Comparison of ENCODE assay signal across 21 mouse cellular contexts in genomic region chr14:75981231-75981630, GRCm38 (mm10). TPM values are rescaled to one million over a fixed set of nuclear protein-coding genes. Genes with fewer than 3 reads are reported as not detected.
A peak's percentile ranks its signal among the peaks of the same experiment; 100 is the strongest.
DNase-seq lines count a peak whose midpoint lies in the region; ATAC-seq and TF ChIP-seq lines count a peak whose summit lies in the region.
"Had no signal": no experiment of that assay in that cellular context is flagged by ENCODE, and none has a peak within 500 bp of the region (broad histone marks: within the 10 kb centered on the region; RNA-seq: fewer than 3 reads in every experiment).

No protein-coding gene starts in this region.

- H3K9ac ChIP-seq in hindbrain, embryonic 16.5 days (ENCODE audit: low read depth, low read length): no peak overlapping the region
- no peak overlapping the region for H3K9ac ChIP-seq in hindbrain, embryonic 14.5 days
- H3K9ac ChIP-seq in midbrain, postnatal 0 days (replicated peaks; ENCODE audit: low read length, poor library complexity, severe bottlenecking): no peak overlapping the region
- H3K9ac ChIP-seq in midbrain, embryonic 15.5 days: no peak overlapping the region
- H3K9ac ChIP-seq in limb, embryonic 14.5 days (ENCODE audit: low read depth, low read length, severe bottlenecking): no peak overlapping the region
- H3K9ac ChIP-seq: embryonic facial prominence, embryonic 15.5 days; heart, embryonic 13.5 days had no signal

- H3K9me3 ChIP-seq in hindbrain, embryonic 16.5 days (ENCODE audit: control insufficient read depth, low read length): no peaks in the 10 kb centered on the region
- no peaks in the 10 kb centered on the region for H3K9me3 ChIP-seq in hindbrain, embryonic 14.5 days (ENCODE audit: control insufficient read depth, low read length)
- no peaks in the 10 kb centered on the region for H3K9me3 ChIP-seq in midbrain, postnatal 0 days (ENCODE audit: low read length)
- H3K9me3 ChIP-seq in midbrain, embryonic 15.5 days: no peaks in the 10 kb centered on the region
- no peaks in the 10 kb centered on the region for H3K9me3 ChIP-seq in limb, embryonic 14.5 days (ENCODE audit: control insufficient read depth, low read length)
- H3K9me3 ChIP-seq: embryonic facial prominence, embryonic 15.5 days; forebrain, embryonic 10.5 days; heart, embryonic 13.5 days had no signal

- no peak overlapping the region for H3K27ac ChIP-seq in hindbrain, embryonic 16.5 days (ENCODE audit: low read depth, low read length)
- no peak overlapping the region for H3K27ac ChIP-seq in hindbrain, embryonic 14.5 days
- H3K27ac ChIP-seq in midbrain, postnatal 0 days (ENCODE audit: low read depth, low read length): no peak overlapping the region
- H3K27ac ChIP-seq in midbrain, embryonic 15.5 days: no peak overlapping the region
- H3K27ac ChIP-seq in limb, embryonic 14.5 days (replicated peaks; ENCODE audit: low read depth, low read length): peak overlapping the region; percentile 52; the same call in 1 of the 2 replicates
- H3K27ac ChIP-seq: embryonic facial prominence, embryonic 15.5 days; forebrain, embryonic 10.5 days; gastrocnemius, adult 2 months; heart, embryonic 13.5 days had no signal

- ATAC-seq in hindbrain, embryonic 16.5 days: peak; percentile 61; the same call in 1 of the 2 replicates
- ATAC-seq in hindbrain, embryonic 14.5 days (ENCODE audit: low FRiP score): no peak
- no peak for ATAC-seq in midbrain, postnatal 0 days (ENCODE audit: low FRiP score)
- ATAC-seq in midbrain, embryonic 15.5 days (replicated peaks): no peak
- no peak for ATAC-seq in limb, embryonic 14.5 days (ENCODE audit: low FRiP score, low read depth)
- no peak for ATAC-seq in megakaryocyte progenitor cell, adult 5-6 weeks (replicated peaks; ENCODE audit: poor library complexity)
- ATAC-seq: forebrain, embryonic 14.5 days; intestine, embryonic 16.5 days had no signal

- peaks cover 4% of the 10 kb centered on the region for H3K4me1 ChIP-seq in hindbrain, embryonic 16.5 days (ENCODE audit: control insufficient read depth, insufficient read depth, low read depth, low read length)
- H3K4me1 ChIP-seq in hindbrain, embryonic 14.5 days (replicated peaks; ENCODE audit: control insufficient read depth, insufficient read depth, low read length): peaks cover 7% of the 10 kb centered on the region
- 0 out of 2 replicates have a peak, but pooled peaks cover 2% of the 10 kb centered on the region for H3K4me1 ChIP-seq in midbrain, postnatal 0 days (ENCODE audit: insufficient read depth, low read length)
- no peaks in the 10 kb centered on the region for H3K4me1 ChIP-seq in midbrain, embryonic 15.5 days
- peaks cover 17% of the 10 kb centered on the region for H3K4me1 ChIP-seq in limb, embryonic 14.5 days (ENCODE audit: control insufficient read depth, insufficient read depth, low read length)
- H3K4me1 ChIP-seq: forebrain, embryonic 10.5 days; heart, embryonic 13.5 days had no signal

- TF ChIP-seq POLR2A in limb, embryonic 14.5 days (IDR thresholded peaks at IDR 0.05; ENCODE audit: borderline replicate concordance, extremely low read depth, insufficient read depth, insufficient read length): no peak

- no peak overlapping the region for H3K4me3 ChIP-seq in hindbrain, embryonic 16.5 days (ENCODE audit: low read length)
- no peak overlapping the region for H3K4me3 ChIP-seq in hindbrain, embryonic 14.5 days (replicated peaks; ENCODE audit: low read length)
- H3K4me3 ChIP-seq in midbrain, postnatal 0 days (ENCODE audit: low read depth, low read length): no peak overlapping the region
- H3K4me3 ChIP-seq in midbrain, embryonic 15.5 days: no peak overlapping the region
- no peak overlapping the region for H3K4me3 ChIP-seq in limb, embryonic 14.5 days (replicated peaks; ENCODE audit: low read length)
- H3K4me3 ChIP-seq: embryonic facial prominence, embryonic 15.5 days; erythroblast, embryonic 14.5 days; forebrain, embryonic 10.5 days; gastrocnemius, adult 2 months; heart, embryonic 13.5 days had no signal

- H3K27me3 ChIP-seq in hindbrain, embryonic 16.5 days (replicated peaks; ENCODE audit: control insufficient read depth, insufficient read depth, low read length): no peaks in the 10 kb centered on the region
- no peaks in the 10 kb centered on the region for H3K27me3 ChIP-seq in hindbrain, embryonic 14.5 days (ENCODE audit: control insufficient read depth, insufficient read depth, low read length)
- H3K27me3 ChIP-seq in midbrain, postnatal 0 days (ENCODE audit: insufficient read depth, low read length): no peaks in the 10 kb centered on the region
- H3K27me3 ChIP-seq in midbrain, embryonic 15.5 days (replicated peaks): no peaks in the 10 kb centered on the region
- H3K27me3 ChIP-seq in limb, embryonic 14.5 days (ENCODE audit: control insufficient read depth, insufficient read depth, low read length): no peaks in the 10 kb centered on the region
- H3K27me3 ChIP-seq: embryonic facial prominence, embryonic 15.5 days; heart, embryonic 13.5 days had no signal

- TF ChIP-seq CTCF in midbrain, postnatal 0 days (IDR thresholded peaks at IDR 0.05): no peak

- WGBS in hindbrain, embryonic 16.5 days: 90% methylated on average over 3 of the region's 3 CpGs
- WGBS in hindbrain, embryonic 14.5 days: 86% methylated on average over 3 of the region's 3 CpGs
- whole genome bisulfite sequencing in midbrain, postnatal 0 days: 93% methylated on average over 3 of the region's 3 CpGs
- 95% methylated on average over 3 of the region's 3 CpGs for WGBS in midbrain, embryonic 15.5 days
- WGBS in limb, embryonic 14.5 days: 79% methylated on average over 3 of the region's 3 CpGs

- no peak overlapping the region for H3K4me2 ChIP-seq in hindbrain, embryonic 16.5 days (ENCODE audit: low read length)
- no peak overlapping the region for H3K4me2 ChIP-seq in hindbrain, embryonic 14.5 days (replicated peaks)
- H3K4me2 ChIP-seq in midbrain, postnatal 0 days (ENCODE audit: low read depth, low read length, poor library complexity, severe bottlenecking): no peak overlapping the region
- no peak overlapping the region for H3K4me2 ChIP-seq in midbrain, embryonic 15.5 days
- H3K4me2 ChIP-seq in limb, embryonic 14.5 days (replicated peaks; ENCODE audit: low read depth, low read length, severe bottlenecking): no peak overlapping the region
- H3K4me2 ChIP-seq: embryonic facial prominence, embryonic 15.5 days; heart, embryonic 13.5 days had no signal

- no peaks in the 10 kb centered on the region for H3K36me3 ChIP-seq in hindbrain, embryonic 16.5 days (ENCODE audit: control insufficient read depth, insufficient read depth, low read length)
- H3K36me3 ChIP-seq in hindbrain, embryonic 14.5 days (replicated peaks; ENCODE audit: control insufficient read depth, insufficient read depth): no peaks in the 10 kb centered on the region
- no peaks in the 10 kb centered on the region for H3K36me3 ChIP-seq in midbrain, postnatal 0 days (ENCODE audit: insufficient read depth, low read length)
- no peaks in the 10 kb centered on the region for H3K36me3 ChIP-seq in midbrain, embryonic 15.5 days (replicated peaks)
- H3K36me3 ChIP-seq in limb, embryonic 14.5 days (ENCODE audit: control insufficient read depth, insufficient read depth, low read length): no peaks in the 10 kb centered on the region
- H3K36me3 ChIP-seq: embryonic facial prominence, embryonic 15.5 days; heart, embryonic 13.5 days had no signal

- no peak for DNase-seq in hindbrain, embryonic 14.5 days (ENCODE audit: low spot score)
- peak; percentile 38 for DNase-seq in midbrain, postnatal 0 days (ENCODE audit: low spot score)
- no peak for DNase-seq in limb, embryonic 14.5 days (ENCODE audit: low spot score)
- DNase-seq: adrenal gland, adult 2 months; adrenal gland, postnatal 25 days; cerebellum, adult 11 months; cerebellum, adult 8-10 months; cerebellum, postnatal 25 days; gastrocnemius, adult 2 months; gastrocnemius, postnatal 25 days; heart, adult 11 months; heart, postnatal 36 days had no signal

RNA-seq across cellular contexts. Expression of gene Kctd4, which starts 26.4 kb away (rescaled TPM):
- 6.2 and 6.7 TPM in 2 replicates for polyA plus RNA-seq in hindbrain, embryonic 16.5 days (2015; fragmentation: Nextera tagmentation; extraction: Ambion mirVana)
- polyA plus RNA-seq in hindbrain, embryonic 14.5 days (2014; fragmentation: Nextera tagmentation; extraction: Ambion mirVana): 7.9 and 9.0 TPM in 2 replicates
- total RNA-seq in midbrain, postnatal 0 days (2014; rRNA removed): 9.4 and 11.8 TPM in 2 replicates
- polyA plus RNA-seq in midbrain, postnatal 0 days (2015; fragmentation: Nextera tagmentation; extraction: Ambion mirVana): 8.8 and 9.6 TPM in 2 replicates
- polyA plus RNA-seq in midbrain, embryonic 15.5 days (2015; fragmentation: Nextera tagmentation; extraction: Ambion mirVana): 7.9 and 8.4 TPM in 2 replicates
- 1.3 and 1.6 TPM in 2 replicates for polyA plus RNA-seq in limb, embryonic 14.5 days (2012; rRNA removed)
- polyA plus RNA-seq in limb, embryonic 14.5 days (2014; fragmentation: Nextera tagmentation; extraction: Ambion mirVana): 1.3 and 1.4 TPM in 2 replicates
- not detected in 2 replicates for total RNA-seq in megakaryocyte progenitor cell, adult 5-6 weeks (2015)
- total RNA-seq in megakaryocyte progenitor cell, adult 5-6 weeks (2017): 0.24 TPM in 1 of 2 replicates, not detected in the other
- total RNA-seq: adrenal gland, adult 2 months; adrenal gland, postnatal 25 days; gastrocnemius, adult 2 months; gastrocnemius, postnatal 25 days; heart, postnatal 36 days had no signal
- polyA plus RNA-seq: adrenal gland, adult 2 months; erythroblast, embryonic 14.5 days had no signal

RNA-seq across cellular contexts. Expression of gene Gtf2f2, which starts 29.4 kb away (rescaled TPM):
- 33.2 and 34.1 TPM in 2 replicates for polyA plus RNA-seq in hindbrain, embryonic 16.5 days (2015; fragmentation: Nextera tagmentation; extraction: Ambion mirVana)
- polyA plus RNA-seq in hindbrain, embryonic 14.5 days (2014; fragmentation: Nextera tagmentation; extraction: Ambion mirVana): 39.5 and 41.8 TPM in 2 replicates
- 22.7 and 23.4 TPM in 2 replicates for total RNA-seq in midbrain, postnatal 0 days (2014; rRNA removed)
- polyA plus RNA-seq in midbrain, postnatal 0 days (2015; fragmentation: Nextera tagmentation; extraction: Ambion mirVana): 38.4 and 42.6 TPM in 2 replicates
- 34.4 and 35.0 TPM in 2 replicates for polyA plus RNA-seq in midbrain, embryonic 15.5 days (2015; fragmentation: Nextera tagmentation; extraction: Ambion mirVana)
- 12.1 and 22.1 TPM in 2 replicates for polyA plus RNA-seq in limb, embryonic 14.5 days (2012; rRNA removed)
- polyA plus RNA-seq in limb, embryonic 14.5 days (2014; fragmentation: Nextera tagmentation; extraction: Ambion mirVana): 34.7 and 37.6 TPM in 2 replicates
- total RNA-seq in megakaryocyte progenitor cell, adult 5-6 weeks (2015): 66.1 and 71.3 TPM in 2 replicates
- total RNA-seq in megakaryocyte progenitor cell, adult 5-6 weeks (2017): 76.0 and 91.5 TPM in 2 replicates
